Mouse (Mus musculus) urinary bladder, postnatal 25 days (tissue): ENCODE results near the gene Smyd2.
A peak's percentile ranks its signal among the peaks of the same experiment; 100 is the strongest.

Experiments used
- DNase-seq: peaks from one replicate; pipeline ENCODE4 v3.0.0; 2022; ENCODE audit warnings: low spot score

Gene Smyd2

DNA sequence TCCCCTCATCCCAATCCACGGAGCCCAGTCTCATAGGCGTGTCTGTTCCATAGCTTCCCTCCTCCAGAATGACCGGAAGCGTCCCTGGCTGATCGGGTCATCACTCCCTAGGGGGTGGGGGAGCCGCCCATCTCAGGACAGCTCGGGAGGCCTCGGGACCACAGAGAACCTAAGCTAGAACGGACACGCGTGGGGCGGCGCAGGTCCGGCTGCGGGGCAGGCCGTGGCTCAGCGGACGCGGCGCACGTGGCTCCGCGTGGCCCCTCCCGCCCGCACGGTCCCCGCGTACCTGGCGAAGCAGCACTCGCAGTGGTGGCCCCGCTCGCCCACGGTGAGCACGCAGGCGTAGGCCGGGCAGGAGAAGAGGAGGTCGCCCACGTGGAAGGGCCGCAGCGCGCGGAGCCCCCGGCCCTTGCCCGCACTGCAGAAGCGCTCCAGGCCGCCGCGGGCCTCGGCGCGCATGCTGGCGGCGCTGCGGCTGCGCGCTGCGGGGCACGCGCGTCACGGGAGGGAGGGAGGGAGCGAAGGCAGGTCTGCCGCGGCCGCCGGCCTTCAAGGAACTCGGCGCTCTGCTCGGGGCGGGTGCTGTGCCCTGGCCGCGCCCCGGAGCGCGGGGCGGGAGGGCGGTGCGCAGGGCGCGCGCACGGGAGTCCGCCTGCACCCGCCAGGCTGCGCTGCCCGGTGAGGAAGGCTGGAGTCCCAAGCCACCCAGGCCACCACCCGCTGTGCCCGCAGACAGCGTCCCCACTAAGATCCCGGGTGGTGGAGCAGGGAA is at the start of gene Smyd2:
Smyd2 (minus strand) TSS at position 546 of the 775 bp plus-strand sequence.
- DNase-seq = peak; percentile 55

DNA sequence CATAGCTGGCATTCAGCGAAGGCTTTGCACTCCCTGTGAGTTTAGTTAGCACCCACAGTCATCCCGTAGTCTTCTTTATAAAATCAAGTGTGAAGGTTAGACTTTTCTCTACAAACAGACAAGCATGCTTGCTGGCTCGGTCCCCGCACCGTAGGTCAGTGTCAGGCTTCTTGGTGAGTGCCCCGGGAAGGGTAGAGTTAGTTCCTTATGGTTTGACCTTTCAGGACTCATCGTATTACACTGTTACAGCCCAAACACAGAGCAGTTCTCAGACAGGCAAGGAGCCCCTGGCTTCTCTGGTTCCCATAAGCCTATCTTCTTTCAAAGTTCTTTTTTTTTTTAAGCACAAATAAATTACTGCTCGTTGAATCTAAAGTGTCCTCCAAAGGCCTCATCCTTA is 48.2 kb upstream of the Smyd2 start:
- no peak for DNase-seq

DNA sequence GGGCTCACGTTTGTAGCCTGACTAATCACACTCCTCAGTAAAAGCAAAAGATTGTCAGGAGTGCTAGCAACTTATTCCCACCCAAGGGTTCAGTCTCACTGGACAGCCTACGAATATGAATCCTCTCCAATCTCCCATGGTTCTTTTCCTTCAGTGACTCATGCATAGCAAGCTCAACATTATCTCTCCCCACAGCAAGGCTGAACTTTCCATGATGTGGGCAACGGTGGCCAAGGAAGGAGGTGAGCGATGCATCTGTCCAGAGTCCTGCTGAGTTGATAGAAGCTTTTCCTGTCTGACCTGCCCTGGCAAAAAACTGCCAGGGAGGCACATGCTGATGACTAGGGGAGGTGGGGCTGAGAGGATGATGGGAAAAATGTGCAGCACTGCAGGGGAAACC is 45.9 kb upstream of the Smyd2 start:
- DNase-seq = no peak

DNA sequence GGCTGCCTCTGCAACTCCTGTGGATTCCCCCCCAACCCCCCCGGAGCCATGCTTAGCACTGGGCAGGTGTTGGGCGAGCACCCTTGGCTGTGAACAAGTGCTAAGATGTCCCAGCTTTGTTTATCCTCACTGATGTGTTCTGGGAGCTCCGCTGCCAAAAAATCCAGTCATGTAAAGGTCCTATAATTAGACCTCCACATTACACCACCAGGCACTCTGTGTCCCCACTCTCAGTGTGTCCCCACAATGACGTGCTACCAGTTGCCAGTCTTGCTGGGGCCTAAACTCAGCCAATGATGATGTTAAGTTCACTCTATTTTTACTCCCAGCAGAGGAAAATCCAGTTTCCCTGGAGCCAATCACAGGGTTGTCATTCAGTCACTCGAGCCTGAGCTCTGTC is 38.3 kb upstream of the Smyd2 start:
- no peak for DNase-seq

GRCm38 (mm10) chr1:189959802-189960201 is 37.6 kb upstream of the Smyd2 start:
- no peak for DNase-seq

GRCm38 (mm10) chr1:189951861-189952260 is 29.7 kb upstream of the Smyd2 start:
- no peak for DNase-seq

GRCm38 (mm10) chr1:189947411-189947810 is 25.2 kb upstream of the Smyd2 start:
- DNase-seq = no peak

DNA sequence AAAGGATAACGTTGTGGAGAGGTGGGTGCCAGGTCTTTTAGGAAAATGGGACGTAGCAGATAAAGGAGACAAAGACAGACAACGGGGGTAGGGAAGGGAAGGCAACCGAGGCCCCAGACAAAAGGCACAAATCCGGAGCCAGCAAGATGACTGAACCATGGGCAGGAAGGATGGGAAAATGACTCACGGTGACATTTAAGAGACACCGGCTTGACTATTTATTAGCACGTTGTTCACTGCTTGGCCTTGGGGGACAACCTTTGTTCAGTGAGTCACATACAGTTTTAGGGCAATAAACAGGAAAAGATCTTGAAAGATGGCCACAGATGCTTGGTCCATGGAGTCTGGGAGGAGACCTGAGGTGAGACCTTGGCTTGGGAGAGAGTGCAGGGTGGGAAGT is 24.0 kb upstream of the Smyd2 start:
- DNase-seq = no peak

- no peak for DNase-seq
Measured at GRCm38 (mm10) chr1:189941786-189942185, 19.6 kb upstream of the Smyd2 start.

GRCm38 (mm10) chr1:189936436-189937105 is 14.4 kb upstream of the Smyd2 start:
- no peak for DNase-seq

DNA sequence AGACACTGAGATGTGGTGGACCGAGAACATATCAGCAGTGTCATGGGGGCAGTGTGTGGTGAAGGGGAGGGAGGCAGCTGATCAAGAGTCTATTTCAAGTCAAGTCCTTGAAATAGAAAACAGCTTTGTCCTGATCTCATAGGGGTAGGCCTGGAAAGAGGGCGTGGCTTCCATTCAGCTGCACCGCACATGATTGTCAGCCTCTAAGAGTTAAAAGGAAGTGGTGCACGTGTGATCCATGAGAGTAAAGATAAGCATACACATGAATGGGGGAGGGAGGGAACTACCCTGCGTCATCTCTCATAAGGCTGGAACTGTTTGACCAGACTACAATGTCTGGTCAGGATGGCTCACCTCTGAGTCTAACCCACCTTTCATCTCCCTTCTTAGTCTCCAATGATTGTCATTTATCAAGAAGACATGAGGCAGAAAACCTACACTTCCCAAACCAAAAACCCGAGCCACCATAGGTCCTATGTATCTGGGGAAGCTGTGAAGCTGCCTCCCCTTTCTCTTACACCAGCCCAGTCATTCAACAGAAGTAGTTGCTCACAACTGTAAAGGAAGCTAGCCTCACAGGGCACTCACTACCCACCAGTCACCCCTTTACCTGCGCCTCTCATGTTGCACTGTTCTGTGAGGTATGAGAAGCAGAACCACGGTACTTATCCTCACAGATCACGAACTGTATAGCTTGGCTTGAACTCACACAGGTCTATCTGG is 11.5 kb upstream of the Smyd2 start:
- no peak for DNase-seq

GRCm38 (mm10) chr1:189932976-189933375 is 10.8 kb upstream of the Smyd2 start:
- no peak for DNase-seq

- DNase-seq = no peak
Measured at GRCm38 (mm10) chr1:189932190-189932589, 10.0 kb upstream of the Smyd2 start.

- no peak for DNase-seq
Measured at GRCm38 (mm10) chr1:189929896-189930295, 7.7 kb upstream of the Smyd2 start.

- DNase-seq = peak; percentile 35
Measured at GRCm38 (mm10) chr1:189927644-189928043, 5.5 kb upstream of the Smyd2 start.

DNA sequence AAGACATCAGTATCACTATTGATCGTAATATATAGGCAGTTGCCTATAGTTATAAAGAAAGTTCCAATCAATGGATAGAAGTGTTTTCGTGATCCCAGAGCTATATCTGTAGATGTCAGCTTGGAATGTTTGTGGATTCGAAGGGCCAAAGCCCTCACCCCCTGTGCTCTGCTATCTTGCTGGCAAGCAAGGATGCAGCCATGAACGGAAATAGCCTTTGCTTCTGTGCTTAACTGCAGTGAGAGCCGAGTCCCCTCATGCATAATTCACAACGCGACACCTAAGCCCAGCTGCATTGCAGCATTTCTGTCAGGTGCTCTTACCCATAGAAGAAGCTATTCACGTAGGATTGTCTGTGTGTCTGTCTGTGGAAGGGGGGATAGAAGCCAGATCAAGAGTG is 4.1 kb upstream of the Smyd2 start:
- no peak for DNase-seq

GRCm38 (mm10) chr1:189923871-189924568 is 1.9 kb upstream of the Smyd2 start:
- no peak for DNase-seq

DNA sequence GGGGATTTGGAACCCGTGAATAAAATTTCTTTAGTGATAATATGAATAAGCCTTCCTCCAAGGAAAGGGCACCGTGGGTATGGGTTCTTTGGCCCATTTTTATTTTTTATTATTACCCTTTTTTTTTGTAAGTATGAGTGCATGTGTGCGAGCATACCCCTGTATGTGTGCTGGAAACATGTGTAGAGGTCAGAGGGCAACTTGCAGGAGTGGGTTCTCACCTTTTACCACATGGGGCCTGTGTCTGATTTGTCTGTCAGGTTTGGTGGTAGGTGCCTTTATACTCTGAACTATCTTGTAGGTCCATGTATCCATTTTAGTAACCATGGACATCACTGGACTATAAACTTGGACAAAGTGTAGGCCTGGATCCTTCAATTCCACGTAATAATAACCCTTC is 994 bp upstream of the Smyd2 start:
- no peak for DNase-seq

GRCm38 (mm10) chr1:189922721-189923120 is 558 bp upstream of the Smyd2 start:
- no peak for DNase-seq

DNA sequence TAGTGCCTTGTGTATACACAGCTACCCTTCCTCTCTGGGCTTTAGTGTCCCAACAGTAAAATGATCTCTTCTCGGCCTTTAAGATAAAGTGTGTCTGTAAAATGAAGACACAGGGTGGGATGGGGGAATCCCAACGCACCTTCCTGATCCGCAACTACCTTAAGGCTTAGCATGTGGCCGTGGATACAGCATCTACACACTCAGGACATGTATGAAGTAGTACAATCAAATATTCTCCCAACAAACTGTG is 670 bp downstream of the Smyd2 start:
- DNase-seq = no peak

DNA sequence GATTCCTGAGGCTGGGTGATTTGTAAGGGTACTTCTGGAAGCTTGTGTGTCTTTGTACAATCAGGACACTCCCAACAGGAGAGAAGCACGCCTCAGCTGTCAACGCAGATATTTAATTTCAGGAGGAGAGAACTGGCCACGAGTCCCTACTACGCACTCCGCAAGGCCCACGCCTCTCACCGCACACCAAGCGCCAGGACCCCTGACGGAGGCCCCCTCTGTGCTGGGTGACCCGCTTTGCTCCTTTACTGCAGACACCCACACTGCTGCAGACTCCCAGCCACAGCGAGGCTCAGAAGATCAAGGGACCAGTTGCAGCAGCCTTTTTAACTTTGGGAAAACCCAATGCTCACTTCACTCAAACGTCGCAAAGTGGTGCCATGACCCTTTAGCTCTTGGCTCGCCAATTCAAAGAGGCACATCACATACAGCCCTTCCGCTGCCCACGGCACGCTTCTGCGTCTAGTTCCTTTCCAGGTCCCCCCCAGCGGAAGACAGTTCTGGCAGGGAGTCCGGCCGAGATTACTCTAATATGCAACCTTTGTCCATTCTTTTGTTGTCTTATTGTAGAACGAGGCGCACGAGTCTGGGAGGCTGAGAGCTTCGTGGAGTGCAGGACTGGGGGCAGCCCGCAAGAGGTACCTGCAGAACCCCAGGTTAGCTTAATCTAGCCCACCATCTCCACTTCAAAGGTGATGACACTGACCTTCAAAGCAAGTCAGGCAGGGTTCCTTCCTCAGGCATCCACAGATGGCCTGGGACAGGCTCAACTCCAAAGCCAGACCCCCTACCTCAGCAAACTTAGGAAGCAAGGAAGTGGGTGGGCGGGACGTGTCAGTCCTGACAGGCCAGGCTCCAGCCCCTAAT is 1.2 kb downstream of the Smyd2 start:
- DNase-seq = no peak

- no peak for DNase-seq
Measured at GRCm38 (mm10) chr1:189919756-189920155, 2.4 kb downstream of the Smyd2 start.
